Mouse (Mus musculus): Measurements from ENCODE around the gene Npas3.

- no peak for TF ChIP-seq CTCF (IDR thresholded peaks at IDR 0.05; ENCODE audit: low read depth)
- no peak for TF ChIP-seq EP300 (IDR thresholded peaks at IDR 0.05; ENCODE audit: low read depth)
Observed at GRCm38 (mm10) chr12:53292010-53292409, 43.5 kb downstream of the Npas3 start.
